Mouse (Mus musculus) midbrain, embryonic 13.5 days (tissue): ENCODE measurements around the gene Rcan3. TPM values are rescaled to one million over a fixed set of nuclear protein-coding genes. Genes with fewer than 3 reads are reported as not detected.

Experiments used
- ATAC-seq: fragments of 200-750 bp; cut with Nextera tagmentation; 2 replicates; pipeline ENCODE4 v1.8.0; 2017; ENCODE audit warnings: mild to moderate bottlenecking, moderate TSS enrichment, moderate library complexity
- H3K27ac ChIP-seq: fragments of 300-500 bp; sonication (generic); 2 replicates; pipeline ENCODE4 v1.5.1; 2015; ENCODE audit warnings: inconsistent platforms, mild to moderate bottlenecking, moderate library complexity
- H3K27me3 ChIP-seq: fragments of 300-500 bp; sonication (generic); 2 replicates; pipeline ENCODE4 v1.6.1; 2015; ENCODE audit warnings: mild to moderate bottlenecking, inconsistent platforms
- H3K36me3 ChIP-seq: fragments of 300-500 bp; sonication (generic); 2 replicates; pipeline ENCODE4 v1.6.1; 2015; ENCODE audit warnings: mild to moderate bottlenecking, inconsistent platforms
- H3K4me1 ChIP-seq: fragments of 300-500 bp; sonication (generic); replicated peaks from 2 replicates; pipeline ENCODE4 v1.6.1; 2015; ENCODE audit warnings: inconsistent platforms
- H3K4me2 ChIP-seq: fragments of 300-500 bp; sonication (generic); replicated peaks from 2 replicates; pipeline ENCODE4 v1.6.1; 2015; ENCODE audit warnings: moderate library complexity, mild to moderate bottlenecking, inconsistent platforms
- H3K4me3 ChIP-seq: fragments of 300-500 bp; sonication (generic); replicated peaks from 2 replicates; pipeline ENCODE4 v1.5.1; 2015; ENCODE audit warnings: mild to moderate bottlenecking, inconsistent platforms
- H3K9ac ChIP-seq: fragments of 300-500 bp; sonication (generic); replicated peaks from 2 replicates; pipeline ENCODE4 v1.6.1; 2015; ENCODE audit warnings: mild to moderate bottlenecking, inconsistent platforms
- H3K9me3 ChIP-seq: fragments of 300-500 bp; sonication (generic); 2 replicates; pipeline ENCODE4 v1.6.1; 2016; ENCODE audit warnings: mild to moderate bottlenecking, inconsistent platforms
- WGBS: fragments of 180-500 bp; shearing (Covaris S2); methylation state at CpG from one replicate; pipeline ENCODE4 v1.1.7; 2015; 5-methylcytosine and 5-hydroxymethylcytosine counted together
- polyA plus RNA-seq: library from polyadenylated mRNA; unstranded; fragments of >200 nt; fragmentation: Nextera tagmentation; extraction: Ambion mirVana; gene quantifications from 2 replicates; pipeline ENCODE4 v1.2.1, GENCODE M21; 2015

Rcan3 gene
- polyA plus RNA-seq, 1 experiment from 2014 or later = 26.4 TPM

- H3K27me3 ChIP-seq = no peaks in the 10 kb centered on the region
- ATAC-seq = no peak
- no peaks in the 10 kb centered on the region for H3K4me1 ChIP-seq
- no peak overlapping the region for H3K27ac ChIP-seq
- WGBS = 38% methylated on average over 4 of the region's 4 CpGs
- H3K36me3 ChIP-seq = peaks cover 39% of the 10 kb centered on the region
- no peaks in the 10 kb centered on the region for H3K9me3 ChIP-seq
- H3K4me3 ChIP-seq = no peak overlapping the region
- no peak overlapping the region for H3K9ac ChIP-seq
- no peak overlapping the region for H3K4me2 ChIP-seq
Observed at GRCm38 (mm10) chr4:135411633-135412032, 22.0 kb downstream of the Rcan3 start.

DNA sequence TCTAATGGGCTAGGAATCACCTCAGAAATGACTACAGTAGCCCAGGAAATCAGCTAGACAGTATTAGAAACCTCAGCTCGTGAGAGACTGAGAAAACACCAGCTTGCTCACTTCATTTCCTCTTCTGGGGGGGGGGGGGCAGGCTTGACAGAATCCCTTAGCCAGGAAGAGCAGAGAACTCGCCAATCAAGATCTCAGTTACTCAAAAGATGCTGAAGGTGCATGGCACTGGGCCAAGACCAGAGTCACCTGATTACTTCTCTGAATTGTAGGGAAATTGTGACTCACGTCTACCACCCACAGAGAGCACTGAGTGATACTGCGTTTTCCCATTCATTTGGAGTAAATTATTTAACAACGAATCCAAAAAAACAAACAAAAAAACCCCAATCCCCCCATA is 27.5 kb downstream of the Rcan3 start:
- 68% methylated on average over 5 of the region's 5 CpGs for WGBS
- no peak overlapping the region for H3K9ac ChIP-seq
- no peaks in the 10 kb centered on the region for H3K27me3 ChIP-seq

DNA sequence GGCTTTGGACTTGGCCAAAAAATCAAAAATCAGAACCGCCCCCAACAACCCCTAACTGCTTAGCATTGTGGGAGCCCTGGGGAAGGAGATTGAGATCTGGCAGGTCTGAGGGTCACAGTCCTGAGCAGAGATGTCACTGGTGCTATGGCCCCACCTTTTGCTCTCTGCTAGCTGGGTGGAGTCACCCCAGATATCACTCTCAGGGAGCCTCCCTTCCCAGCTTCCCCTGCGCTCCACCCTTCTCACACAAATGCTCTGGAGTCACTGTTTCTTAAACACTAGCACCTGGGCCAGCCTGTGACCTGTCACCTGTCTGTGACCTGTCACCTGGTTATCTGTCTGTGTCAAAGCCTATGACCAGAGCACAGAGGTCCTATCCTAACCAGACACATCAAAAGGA is 28.7 kb downstream of the Rcan3 start:
- Histone ChIP-seq H3K9ac (no peak overlapping the region), H3K4me3 (no peak overlapping the region), H3K4me1 (0 out of 2 replicates have a peak, but pooled peaks cover 3% of the 10 kb centered on the region), H3K27me3 (no peaks in the 10 kb centered on the region), H3K36me3 (no peaks in the 10 kb centered on the region), H3K9me3 (no peaks in the 10 kb centered on the region), H3K27ac (no peak overlapping the region), H3K4me2 (no peak overlapping the region)
- 93% methylated on average over 2 of the region's 2 CpGs for WGBS
- ATAC-seq = no peak

More for the DNA sequence above, 27.5 kb downstream of the Rcan3 start:
- no peak overlapping the region for H3K27ac ChIP-seq
- H3K4me1 ChIP-seq = 0 out of 2 replicates have a peak, but pooled peaks cover 3% of the 10 kb centered on the region
- no peak for ATAC-seq
- H3K9me3 ChIP-seq = no peaks in the 10 kb centered on the region
- no peak overlapping the region for H3K4me3 ChIP-seq
- H3K4me2 ChIP-seq = no peak overlapping the region
- 0 out of 2 replicates have a peak, but pooled peaks cover 3% of the 10 kb centered on the region for H3K36me3 ChIP-seq

DNA sequence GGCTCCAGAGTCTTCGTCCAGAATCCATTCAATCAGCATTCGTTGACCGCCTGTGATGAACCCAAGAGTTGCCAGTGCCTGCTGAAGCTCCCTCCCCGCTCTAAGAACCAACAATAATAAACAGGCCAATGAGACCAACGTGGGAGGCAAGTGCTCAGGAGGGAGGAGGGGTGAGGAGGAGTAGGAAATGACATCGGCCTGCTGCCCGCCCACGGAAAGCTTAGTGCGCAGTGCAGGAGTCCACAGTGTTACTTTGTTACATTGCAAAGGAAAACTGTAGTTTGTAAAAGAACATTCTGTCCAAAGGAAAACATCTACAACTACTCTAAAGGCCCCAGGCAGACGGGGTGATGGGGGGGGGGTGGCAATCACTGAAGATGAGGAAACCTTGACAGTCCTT is 29.6 kb downstream of the Rcan3 start:
- Histone ChIP-seq H3K9me3 (no peaks in the 10 kb centered on the region), H3K4me3 (no peak overlapping the region), H3K4me2 (no peak overlapping the region), H3K9ac (no peak overlapping the region), H3K27me3 (peaks cover 7% of the 10 kb centered on the region), H3K36me3 (no peaks in the 10 kb centered on the region), H3K27ac (no peak overlapping the region), H3K4me1 (0 out of 2 replicates have a peak, but pooled peaks cover 3% of the 10 kb centered on the region)
- 82% methylated on average over 10 of the region's 10 CpGs for WGBS
- no peak for ATAC-seq

DNA sequence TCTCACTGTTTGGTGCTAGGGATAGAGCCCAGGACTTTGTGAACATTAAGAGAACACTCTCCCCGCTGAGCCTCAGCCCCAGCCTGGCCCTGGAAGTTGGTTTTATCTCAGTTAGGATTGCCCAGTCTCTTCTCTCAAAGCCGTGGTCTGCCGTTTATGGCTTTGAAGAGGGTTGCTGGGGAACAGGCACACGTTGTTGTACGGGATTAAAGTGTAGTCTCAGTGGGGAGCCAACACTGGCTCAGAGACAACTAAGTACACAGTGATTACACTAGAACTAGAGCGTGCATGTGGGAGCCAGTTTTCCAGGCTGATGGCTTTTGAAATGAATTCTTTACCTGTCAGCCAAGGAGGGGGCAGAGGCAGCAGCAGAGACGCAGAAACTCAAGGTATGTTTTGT is 31.8 kb downstream of the Rcan3 start:
- WGBS = 18% methylated on average over 7 of the region's 7 CpGs

GRCm38 (mm10) chr4:135397991-135398390 is 35.7 kb downstream of the Rcan3 start, which contains the start of gene Ncmap:
Gene Ncmap (minus strand): TSS chr4:135398227.
- peak within 1 kb of the TSS; percentile 57 for H3K9ac ChIP-seq
- H3K4me3 ChIP-seq = peak within 1 kb of the TSS; percentile 36
- H3K4me1 ChIP-seq = peaks cover 14% of the 10 kb centered on the region
- H3K27ac ChIP-seq = no peak within 1 kb of the TSS
- ATAC-seq = no peak
- no peaks in the 10 kb centered on the region for H3K9me3 ChIP-seq
- H3K27me3 ChIP-seq = peaks cover 39% of the 10 kb centered on the region
- no peaks in the 10 kb centered on the region for H3K36me3 ChIP-seq
- peak within 1 kb of the TSS; percentile 59 for H3K4me2 ChIP-seq
- under 1% methylated on average over 29 of the region's 29 CpGs for WGBS

More for the DNA sequence above, 31.8 kb downstream of the Rcan3 start:
- Histone ChIP-seq H3K9me3 (no peaks in the 10 kb centered on the region), H3K4me3 (no peak overlapping the region), H3K9ac (no peak overlapping the region), H3K27ac (no peak overlapping the region), H3K4me2 (no peak overlapping the region), H3K36me3 (no peaks in the 10 kb centered on the region), H3K27me3 (peaks cover 28% of the 10 kb centered on the region), H3K4me1 (peaks cover 14% of the 10 kb centered on the region)
- ATAC-seq = no peak

DNA sequence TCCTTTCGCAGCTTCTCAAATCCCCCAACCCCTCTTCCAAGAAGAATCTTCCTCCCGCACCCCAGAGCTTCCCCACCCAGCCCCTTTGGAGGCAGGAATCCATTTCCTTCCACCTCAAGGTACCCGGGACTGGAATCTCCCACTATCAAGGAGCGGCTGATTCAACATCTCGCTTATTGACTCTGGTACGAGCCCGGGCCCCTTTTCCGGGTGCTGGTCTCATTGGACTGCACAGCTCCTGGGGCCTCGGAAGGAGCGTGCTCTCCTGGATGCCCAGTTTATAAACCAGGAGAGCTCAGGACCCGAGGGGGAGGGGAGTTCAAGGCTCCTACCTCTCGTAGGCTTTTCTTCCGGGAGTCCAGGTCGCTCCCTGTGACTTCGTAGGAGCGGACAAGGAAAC is 36.1 kb downstream of the Rcan3 start:
- Histone ChIP-seq H3K4me1 (peaks cover 14% of the 10 kb centered on the region), H3K9me3 (no peaks in the 10 kb centered on the region), H3K27me3 (peaks cover 39% of the 10 kb centered on the region), H3K4me2 (peak overlapping the region; percentile 59), H3K27ac (no peak overlapping the region), H3K36me3 (no peaks in the 10 kb centered on the region), H3K9ac (peak overlapping the region; percentile 57), H3K4me3 (peak overlapping the region; percentile 36)
- no peak for ATAC-seq
- 4% methylated on average over 16 of the region's 16 CpGs for WGBS

DNA sequence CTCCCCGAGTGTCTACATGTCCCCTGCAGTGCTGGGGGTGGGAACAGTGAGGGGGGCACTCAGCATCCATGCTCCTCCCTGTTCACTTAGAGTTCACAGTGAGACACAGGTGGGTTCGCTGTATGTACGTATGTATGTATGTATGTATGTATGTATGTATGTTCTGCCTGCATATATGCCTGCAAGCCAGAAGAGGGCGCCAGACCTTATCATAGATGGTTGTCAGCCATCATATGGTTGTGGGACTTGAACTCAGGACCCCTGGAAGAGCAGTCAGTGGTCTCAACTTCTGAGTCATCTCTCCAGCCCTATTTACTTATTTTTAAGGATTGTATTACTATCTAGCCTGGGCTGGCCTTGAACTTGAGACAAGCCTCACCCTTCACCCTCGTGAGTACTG is 37.4 kb downstream of the Rcan3 start:
- 83% methylated on average over 5 of the region's 5 CpGs for WGBS
- no peaks in the 10 kb centered on the region for H3K36me3 ChIP-seq
- H3K4me3 ChIP-seq = no peak overlapping the region
- no peak overlapping the region for H3K27ac ChIP-seq
- H3K4me2 ChIP-seq = no peak overlapping the region
- no peak for ATAC-seq
- no peaks in the 10 kb centered on the region for H3K9me3 ChIP-seq
- peaks cover 11% of the 10 kb centered on the region for H3K4me1 ChIP-seq
- no peak overlapping the region for H3K9ac ChIP-seq
- peaks cover 39% of the 10 kb centered on the region for H3K27me3 ChIP-seq

DNA sequence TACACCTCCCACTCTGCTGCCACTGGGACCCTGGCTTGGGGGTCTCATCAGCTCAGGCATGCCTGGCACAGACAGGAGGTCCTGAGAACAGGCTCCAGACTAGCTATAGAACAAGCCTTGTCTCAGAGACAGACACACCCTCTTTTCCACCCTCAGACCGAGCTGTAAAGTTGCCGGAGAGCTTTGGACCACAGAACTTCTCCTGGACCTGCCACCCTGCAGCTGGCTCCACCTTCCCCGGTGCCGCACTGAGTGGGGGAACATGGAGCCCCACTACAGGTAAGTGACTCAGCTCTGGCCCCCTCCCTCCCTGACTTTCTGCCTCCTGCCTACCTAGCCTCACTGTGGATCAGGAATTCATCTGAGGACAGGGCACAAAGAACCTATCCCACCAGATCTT is 38.3 kb downstream of the Rcan3 start:
- H3K27ac ChIP-seq = no peak overlapping the region
- no peak overlapping the region for H3K4me2 ChIP-seq
- H3K9ac ChIP-seq = no peak overlapping the region
- ATAC-seq = no peak
- no peak overlapping the region for H3K4me3 ChIP-seq
- no peaks in the 10 kb centered on the region for H3K36me3 ChIP-seq
- WGBS = 91% methylated on average over 4 of the region's 4 CpGs
- H3K27me3 ChIP-seq = peaks cover 39% of the 10 kb centered on the region
- no peaks in the 10 kb centered on the region for H3K9me3 ChIP-seq
- peaks cover 11% of the 10 kb centered on the region for H3K4me1 ChIP-seq

DNA sequence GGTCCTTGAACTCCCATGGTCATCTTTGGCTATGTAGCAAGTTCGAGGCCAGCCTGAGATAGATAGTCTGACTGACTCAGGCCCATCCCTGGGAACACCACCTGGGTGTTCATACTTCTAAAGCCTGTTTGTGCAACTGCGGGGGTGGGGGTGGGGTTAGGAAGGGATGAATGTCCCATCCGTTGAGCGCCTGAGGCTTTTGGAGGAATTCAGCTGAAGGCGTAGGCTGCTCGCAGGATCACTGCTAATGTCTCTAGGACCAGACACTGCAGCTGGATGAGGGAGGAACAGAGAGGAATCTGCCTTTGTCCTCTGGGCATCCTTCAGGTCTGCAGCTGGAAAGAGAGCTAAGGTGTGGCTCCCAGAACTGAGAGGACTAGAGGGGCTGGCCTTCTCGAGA is 39.0 kb downstream of the Rcan3 start:
- no peaks in the 10 kb centered on the region for H3K9me3 ChIP-seq
- ATAC-seq = no peak
- peaks cover 11% of the 10 kb centered on the region for H3K4me1 ChIP-seq
- H3K27ac ChIP-seq = no peak overlapping the region
- H3K4me3 ChIP-seq = no peak overlapping the region
- H3K36me3 ChIP-seq = no peaks in the 10 kb centered on the region
- no peak overlapping the region for H3K4me2 ChIP-seq
- 84% methylated on average over 7 of the region's 7 CpGs for WGBS
- H3K9ac ChIP-seq = no peak overlapping the region
- peaks cover 39% of the 10 kb centered on the region for H3K27me3 ChIP-seq

DNA sequence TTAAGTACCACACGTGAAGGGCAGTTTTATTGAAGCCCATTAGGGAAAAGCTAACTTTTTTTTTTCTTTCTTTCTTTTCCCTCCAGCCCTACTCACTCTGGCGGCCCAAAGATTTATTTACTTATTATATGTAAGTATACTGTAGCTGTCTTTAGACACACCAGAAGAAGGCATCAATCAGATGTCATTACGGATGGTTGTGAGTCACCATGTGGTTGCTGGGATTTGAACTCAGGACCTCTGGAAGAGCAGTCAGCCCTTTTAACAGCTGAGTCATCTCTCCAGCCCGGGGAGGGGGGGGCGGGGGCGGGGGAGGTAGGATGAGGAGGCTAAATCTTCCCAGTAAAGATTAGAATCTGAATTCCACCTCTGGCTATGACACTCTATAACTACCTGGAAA is 40.3 kb downstream of the Rcan3 start:
- Histone ChIP-seq H3K27ac (no peak overlapping the region), H3K9me3 (no peaks in the 10 kb centered on the region), H3K4me1 (peaks cover 9% of the 10 kb centered on the region), H3K9ac (no peak overlapping the region), H3K27me3 (peaks cover 26% of the 10 kb centered on the region), H3K4me3 (no peak overlapping the region), H3K36me3 (no peaks in the 10 kb centered on the region), H3K4me2 (no peak overlapping the region)
- WGBS = 79% methylated on average over 6 of the region's 6 CpGs
- no peak for ATAC-seq

- Histone ChIP-seq H3K4me3 (no peak overlapping the region), H3K4me2 (no peak overlapping the region), H3K9ac (no peak overlapping the region), H3K36me3 (no peaks in the 10 kb centered on the region), H3K4me1 (peaks cover 3% of the 10 kb centered on the region), H3K27me3 (peaks cover 20% of the 10 kb centered on the region), H3K9me3 (no peaks in the 10 kb centered on the region), H3K27ac (no peak overlapping the region)
- no peak for ATAC-seq
- 87% methylated on average over 3 of the region's 3 CpGs for WGBS
Observed at GRCm38 (mm10) chr4:135392801-135393200, 40.9 kb downstream of the Rcan3 start.

- Histone ChIP-seq H3K36me3 (no peaks in the 10 kb centered on the region), H3K9me3 (no peaks in the 10 kb centered on the region), H3K27me3 (peaks cover 2% of the 10 kb centered on the region), H3K27ac (no peak overlapping the region), H3K4me2 (no peak overlapping the region), H3K4me3 (no peak overlapping the region), H3K4me1 (no peaks in the 10 kb centered on the region), H3K9ac (no peak overlapping the region)
- ATAC-seq = no peak
- WGBS = 78% methylated on average over 6 of the region's 6 CpGs
Observed at GRCm38 (mm10) chr4:135391014-135391413, 42.6 kb downstream of the Rcan3 start.
